Mouse (Mus musculus) left cerebral cortex, adult 8-10 months (tissue): Measurements from ENCODE around the gene Zfp985. TPM values are rescaled to one million over a fixed set of nuclear protein-coding genes. Genes with fewer than 3 reads are reported as not detected.
"Not testable (repeated sequence)": the region's sequence is repeated elsewhere in the genome, so short reads cannot be mapped to it uniquely, and the experiment has no call there.

ENCODE experiments used
- DNase-seq, 2 experiments: peaks; one replicate each; pipeline ENCODE4 v3.0.0; 2022; ENCODE audit warnings: low spot score in 2 of 2
- total RNA-seq, 4 experiments: library from RNA; stranded (reverse); gene quantifications; 2 replicates each; pipeline ENCODE4 v1.2.4; 2022

Gene Zfp985
- total RNA-seq, 4 experiments from 2014 or later: not detected

DNA sequence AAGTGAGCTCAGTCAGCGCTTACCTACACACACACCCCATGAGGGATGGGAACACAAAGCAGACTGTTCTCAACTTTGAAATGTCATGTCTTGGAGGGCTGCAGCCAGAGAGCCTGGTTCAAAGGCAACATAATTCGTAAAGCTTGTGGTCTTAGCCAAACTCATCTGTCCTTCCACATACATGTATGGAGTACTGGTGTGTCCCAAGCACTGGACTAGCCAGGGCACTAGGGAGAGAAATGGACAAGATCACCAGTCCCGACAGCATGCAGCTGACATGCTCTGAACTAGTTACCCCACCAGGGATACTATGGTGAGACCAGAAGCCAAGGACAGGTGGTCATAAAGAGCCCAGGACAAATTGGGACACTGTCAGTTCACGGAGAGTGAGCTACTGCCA lies 50.7 kb downstream of the Zfp985 start:
- DNase-seq: no peak

- DNase-seq: no peak
Observed at GRCm38 (mm10) chr4:147605521-147605920, 52.4 kb downstream of the Zfp985 start.

GRCm38 (mm10) chr4:147606511-147606910 lies 53.4 kb downstream of the Zfp985 start:
- DNase-seq: not testable (repeated sequence)

DNA sequence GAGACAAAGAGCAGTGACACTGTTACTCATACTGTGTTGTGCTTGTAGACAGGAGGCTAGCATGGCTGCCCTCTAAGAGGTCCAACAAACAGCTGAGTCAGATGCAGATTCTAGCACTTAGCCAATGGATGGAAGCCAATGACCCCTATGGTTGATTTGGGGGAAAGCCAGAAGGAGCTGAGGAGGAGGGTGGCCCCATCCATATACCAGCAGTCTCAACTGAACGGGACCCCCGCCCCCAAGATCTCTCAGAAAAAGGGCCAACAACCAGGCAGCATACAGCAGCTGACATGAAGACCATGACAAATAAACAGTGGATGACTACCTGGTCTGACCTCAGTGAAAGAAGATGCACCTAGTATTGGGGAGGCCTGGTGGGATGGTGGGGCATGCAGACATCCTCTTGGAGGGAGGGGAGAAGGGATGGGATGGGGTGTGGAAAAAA lies 80.8 kb downstream of the Zfp985 start:
- not testable (repeated sequence) for DNase-seq

Other genes with a start within 250 kb of the Zfp985 start
- gene Zfp988, start 247.6 kb upstream of the Zfp985 start, total RNA-seq: under 1 TPM in 3 of 4 experiments, not detected in 1; 0.17 to 0.35 (median 0.30) TPM
- under 1 TPM in 1 of 4 experiments, not detected in 3; 0.37 TPM for gene Zfp978, start 192.0 kb upstream of the Zfp985 start, total RNA-seq
- 1 to 10 TPM; 2.5 to 5.7 (median 3.6) TPM for gene Zfp982, start 60.9 kb upstream of the Zfp985 start, total RNA-seq
- under 1 TPM; 0.39 to 0.85 (median 0.54) TPM for gene Gm16503, start 13.1 kb upstream of the Zfp985 start, total RNA-seq
- under 1 TPM; 0.14 to 0.53 (median 0.47) TPM for gene Zfp979, start 89.2 kb downstream of the Zfp985 start, total RNA-seq
- not detected for gene Zfp534, start 149.3 kb downstream of the Zfp985 start, total RNA-seq